Mouse (Mus musculus): Measurements from ENCODE around the gene Erbin. TPM values are rescaled to one million over a fixed set of nuclear protein-coding genes. Genes with fewer than 3 reads are reported as not detected.

Gene Erbin
- polyA plus RNA-seq (2015; fragmentation: Nextera tagmentation; extraction: Ambion mirVana): 15.8 and 18.2 TPM in 2 replicates

- H3K4me1 ChIP-seq (ENCODE audit: insufficient read depth, low read length): peaks cover 30% of the 10 kb centered on the region
- WGBS: under 1% methylated on average over 82 of the region's 93 CpGs
- peak; percentile 76 for ATAC-seq (ENCODE audit: low FRiP score, low TSS enrichment)
Observed at GRCm38 (mm10) chr13:103920261-103920932, at the start of gene Erbin. TSS of gene Erbin (minus strand) at chr13:103920514.

DNA sequence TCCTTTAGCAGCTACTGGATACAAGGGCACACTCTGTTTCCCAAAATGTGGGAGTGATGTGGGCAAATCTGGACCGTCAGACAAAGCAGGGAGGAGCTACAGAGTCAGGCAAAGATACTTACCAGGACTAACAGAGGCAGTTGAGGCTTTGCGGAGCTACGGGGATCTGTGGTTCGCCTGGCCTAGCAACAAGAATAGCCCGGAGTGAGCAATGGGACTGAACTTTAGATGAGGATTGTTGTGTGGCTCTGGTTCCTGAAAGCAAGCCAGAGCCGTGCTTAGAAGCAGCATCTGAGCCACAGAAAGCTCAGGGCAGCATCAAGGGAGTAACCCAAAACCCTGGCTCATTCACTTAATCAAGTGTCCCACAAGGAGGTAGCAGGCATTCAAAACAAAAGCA lies 49.6 kb upstream of the Erbin start:
- Histone ChIP-seq H3K27me3 (ENCODE audit: insufficient read depth, low read length) (no peaks in the 10 kb centered on the region), H3K4me3 (ENCODE audit: low read length) (no peak overlapping the region), H3K9me3 (ENCODE audit: low read length) (no peaks in the 10 kb centered on the region), H3K36me3 (ENCODE audit: insufficient read depth, low read length) (no peaks in the 10 kb centered on the region), H3K4me1 (ENCODE audit: insufficient read depth, low read length) (peaks cover 10% of the 10 kb centered on the region; the same call in 1 of the 2 replicates), H3K27ac (ENCODE audit: low read length) (no peak overlapping the region), H3K9ac (replicated peaks; ENCODE audit: low read length) (no peak overlapping the region), H3K4me2 (replicated peaks; ENCODE audit: low read depth, low read length) (no peak overlapping the region)
- WGBS: 69% methylated on average over 6 of the region's 6 CpGs
- 0 out of 2 replicates have a peak, but pooled peaks have one; percentile 15 for ATAC-seq (ENCODE audit: low FRiP score, low TSS enrichment)

More at GRCm38 (mm10) chr13:103920261-103920932, at the start of gene Erbin:
- Histone ChIP-seq H3K4me3 (ENCODE audit: low read length) (peak within 1 kb of the TSS; percentile 93), H3K27me3 (ENCODE audit: insufficient read depth, low read length) (no peaks in the 10 kb centered on the region), H3K27ac (ENCODE audit: low read length) (peak within 1 kb of the TSS; percentile 100), H3K9me3 (ENCODE audit: low read length) (no peaks in the 10 kb centered on the region), H3K36me3 (ENCODE audit: insufficient read depth, low read length) (no peaks in the 10 kb centered on the region), H3K9ac (replicated peaks; ENCODE audit: low read length) (peak within 1 kb of the TSS; percentile 100), H3K4me2 (replicated peaks; ENCODE audit: low read depth, low read length) (peak within 1 kb of the TSS; percentile 73)

DNA sequence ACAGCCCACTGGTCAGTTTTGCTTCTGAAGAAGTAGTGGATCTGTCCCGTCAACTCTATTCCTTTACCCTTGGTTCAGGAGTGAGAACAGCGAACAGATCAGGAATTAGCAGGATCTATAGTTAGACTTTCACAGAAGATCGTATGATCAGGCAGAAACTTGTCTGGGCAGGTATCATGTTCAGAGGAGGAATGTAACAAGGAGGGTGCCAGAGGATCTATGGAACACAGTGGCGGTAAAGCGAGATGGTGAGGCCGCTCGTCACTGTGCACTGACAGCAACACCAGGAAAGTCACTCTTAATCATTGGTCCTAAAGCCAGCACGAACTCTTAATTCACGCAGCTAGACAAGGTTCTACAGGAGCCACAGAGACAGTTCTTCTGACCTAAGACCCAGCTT lies 47.7 kb upstream of the Erbin start:
- no peak overlapping the region for H3K4me3 ChIP-seq (ENCODE audit: low read length)
- ATAC-seq (ENCODE audit: low FRiP score, low TSS enrichment): no peak
- H3K4me2 ChIP-seq (replicated peaks; ENCODE audit: low read depth, low read length): no peak overlapping the region
- peaks cover 8% of the 10 kb centered on the region; the same call in 1 of the 2 replicates for H3K4me1 ChIP-seq (ENCODE audit: insufficient read depth, low read length)
- 74% methylated on average over 9 of the region's 9 CpGs for WGBS
- no peaks in the 10 kb centered on the region for H3K9me3 ChIP-seq (ENCODE audit: low read length)
- no peaks in the 10 kb centered on the region for H3K27me3 ChIP-seq (ENCODE audit: insufficient read depth, low read length)
- no peak overlapping the region for H3K9ac ChIP-seq (replicated peaks; ENCODE audit: low read length)
- H3K36me3 ChIP-seq (ENCODE audit: insufficient read depth, low read length): no peaks in the 10 kb centered on the region; the same call in 1 of the 2 replicates
- no peak overlapping the region for H3K27ac ChIP-seq (ENCODE audit: low read length)

GRCm38 (mm10) chr13:103966696-103967215 lies 46.4 kb upstream of the Erbin start:
- Histone ChIP-seq H3K27me3 (ENCODE audit: insufficient read depth, low read length) (no peaks in the 10 kb centered on the region), H3K9ac (replicated peaks; ENCODE audit: low read length) (no peak overlapping the region), H3K9me3 (ENCODE audit: low read length) (no peaks in the 10 kb centered on the region), H3K4me2 (replicated peaks; ENCODE audit: low read depth, low read length) (no peak overlapping the region), H3K4me3 (ENCODE audit: low read length) (no peak overlapping the region), H3K27ac (ENCODE audit: low read length) (no peak overlapping the region), H3K4me1 (ENCODE audit: insufficient read depth, low read length) (peaks cover 8% of the 10 kb centered on the region; the same call in 1 of the 2 replicates), H3K36me3 (ENCODE audit: insufficient read depth, low read length) (no peaks in the 10 kb centered on the region; the same call in 1 of the 2 replicates)
- ATAC-seq (ENCODE audit: low FRiP score, low TSS enrichment): no peak
- WGBS: 85% methylated on average over 8 of the region's 8 CpGs

DNA sequence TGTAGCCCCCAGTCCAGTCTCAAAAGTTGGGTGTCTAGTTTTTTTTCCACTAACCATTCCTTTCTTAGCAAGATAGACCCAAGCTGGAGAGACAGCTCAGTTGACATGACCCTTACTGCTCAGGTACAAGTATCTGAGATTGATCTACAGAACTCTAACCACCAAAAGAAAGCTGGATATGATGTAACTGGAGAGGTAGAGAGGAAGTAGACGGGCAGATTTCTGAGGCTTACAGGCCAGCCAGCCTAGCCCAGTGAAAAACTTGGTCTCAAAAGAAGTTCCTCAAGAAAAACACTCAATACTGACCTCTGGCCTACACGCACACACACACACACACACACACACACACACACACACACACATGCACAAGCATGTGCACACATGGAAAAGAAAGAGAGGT lies 44.9 kb upstream of the Erbin start:
- Histone ChIP-seq H3K9ac (replicated peaks; ENCODE audit: low read length) (no peak overlapping the region), H3K4me3 (ENCODE audit: low read length) (no peak overlapping the region), H3K4me2 (replicated peaks; ENCODE audit: low read depth, low read length) (no peak overlapping the region), H3K4me1 (ENCODE audit: insufficient read depth, low read length) (peaks cover 4% of the 10 kb centered on the region; the same call in 1 of the 2 replicates), H3K9me3 (ENCODE audit: low read length) (no peaks in the 10 kb centered on the region), H3K36me3 (ENCODE audit: insufficient read depth, low read length) (no peaks in the 10 kb centered on the region; the same call in 1 of the 2 replicates), H3K27me3 (ENCODE audit: insufficient read depth, low read length) (no peaks in the 10 kb centered on the region), H3K27ac (ENCODE audit: low read length) (no peak overlapping the region)
- no peak for ATAC-seq (ENCODE audit: low FRiP score, low TSS enrichment)
- 84% methylated on average over 2 of the region's 2 CpGs for WGBS

GRCm38 (mm10) chr13:103963094-103963493 lies 42.8 kb upstream of the Erbin start:
- Histone ChIP-seq H3K9me3 (ENCODE audit: low read length) (no peaks in the 10 kb centered on the region), H3K27ac (ENCODE audit: low read length) (no peak overlapping the region), H3K4me1 (ENCODE audit: insufficient read depth, low read length) (0 out of 2 replicates have a peak, but pooled peaks cover 4% of the 10 kb centered on the region), H3K4me3 (ENCODE audit: low read length) (no peak overlapping the region), H3K27me3 (ENCODE audit: insufficient read depth, low read length) (no peaks in the 10 kb centered on the region), H3K9ac (replicated peaks; ENCODE audit: low read length) (no peak overlapping the region), H3K4me2 (replicated peaks; ENCODE audit: low read depth, low read length) (no peak overlapping the region), H3K36me3 (ENCODE audit: insufficient read depth, low read length) (no peaks in the 10 kb centered on the region; the same call in 1 of the 2 replicates)
- 49% methylated on average over 2 of the region's 2 CpGs for WGBS
- no peak for ATAC-seq (ENCODE audit: low FRiP score, low TSS enrichment)

DNA sequence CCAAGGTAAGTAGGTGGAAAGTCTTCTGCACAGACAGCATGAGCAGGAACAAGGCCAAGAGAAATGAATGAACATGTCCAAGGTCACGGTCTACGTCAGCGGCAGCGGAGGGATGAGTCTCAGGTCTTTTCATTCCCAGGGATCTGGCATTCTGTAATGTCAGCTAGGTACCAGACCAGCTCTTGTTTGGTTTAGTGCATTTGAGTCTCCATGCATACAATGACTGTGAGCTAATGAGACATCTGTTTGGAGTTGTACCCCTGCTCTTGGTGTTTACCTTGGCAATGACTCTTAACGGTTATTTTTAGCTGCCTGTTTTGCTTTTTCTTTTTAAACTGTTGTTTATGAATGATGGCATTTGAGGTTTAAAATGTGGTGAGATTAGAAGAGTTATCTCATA lies 39.5 kb upstream of the Erbin start:
- H3K36me3 ChIP-seq (ENCODE audit: insufficient read depth, low read length): no peaks in the 10 kb centered on the region; the same call in 1 of the 2 replicates
- H3K4me2 ChIP-seq (replicated peaks; ENCODE audit: low read depth, low read length): no peak overlapping the region
- H3K9ac ChIP-seq (replicated peaks; ENCODE audit: low read length): no peak overlapping the region
- no peak overlapping the region for H3K4me3 ChIP-seq (ENCODE audit: low read length)
- WGBS: 65% methylated on average over 5 of the region's 5 CpGs
- H3K4me1 ChIP-seq (ENCODE audit: insufficient read depth, low read length): peaks cover 4% of the 10 kb centered on the region; the same call in 1 of the 2 replicates
- 0 out of 2 replicates have a peak, but pooled peaks have one; percentile 16 for ATAC-seq (ENCODE audit: low FRiP score, low TSS enrichment)
- H3K27ac ChIP-seq (ENCODE audit: low read length): no peak overlapping the region
- H3K27me3 ChIP-seq (ENCODE audit: insufficient read depth, low read length): no peaks in the 10 kb centered on the region
- H3K9me3 ChIP-seq (ENCODE audit: low read length): no peaks in the 10 kb centered on the region

GRCm38 (mm10) chr13:103958607-103959123 lies 38.4 kb upstream of the Erbin start:
- ATAC-seq (ENCODE audit: low FRiP score, low TSS enrichment): no peak
- Histone ChIP-seq H3K4me3 (ENCODE audit: low read length) (no peak overlapping the region), H3K9me3 (ENCODE audit: low read length) (no peaks in the 10 kb centered on the region), H3K27ac (ENCODE audit: low read length) (no peak overlapping the region), H3K4me2 (replicated peaks; ENCODE audit: low read depth, low read length) (no peak overlapping the region), H3K4me1 (ENCODE audit: insufficient read depth, low read length) (peaks cover 4% of the 10 kb centered on the region; the same call in 1 of the 2 replicates), H3K9ac (replicated peaks; ENCODE audit: low read length) (no peak overlapping the region), H3K27me3 (ENCODE audit: insufficient read depth, low read length) (no peaks in the 10 kb centered on the region), H3K36me3 (ENCODE audit: insufficient read depth, low read length) (no peaks in the 10 kb centered on the region)
- 83% methylated on average over 9 of the region's 9 CpGs for WGBS

- H3K4me3 ChIP-seq (ENCODE audit: low read length): no peak overlapping the region
- H3K27ac ChIP-seq (ENCODE audit: low read length): no peak overlapping the region
- H3K4me1 ChIP-seq (ENCODE audit: insufficient read depth, low read length): peaks cover 4% of the 10 kb centered on the region; the same call in 1 of the 2 replicates
- H3K36me3 ChIP-seq (ENCODE audit: insufficient read depth, low read length): no peaks in the 10 kb centered on the region
- no peak overlapping the region for H3K9ac ChIP-seq (replicated peaks; ENCODE audit: low read length)
- ATAC-seq (ENCODE audit: low FRiP score, low TSS enrichment): peak; percentile 67; the same call in 1 of the 2 replicates
- H3K4me2 ChIP-seq (replicated peaks; ENCODE audit: low read depth, low read length): no peak overlapping the region
- H3K9me3 ChIP-seq (ENCODE audit: low read length): no peaks in the 10 kb centered on the region
- H3K27me3 ChIP-seq (ENCODE audit: insufficient read depth, low read length): no peaks in the 10 kb centered on the region
- WGBS: 32% methylated on average over 8 of the region's 8 CpGs
Observed at GRCm38 (mm10) chr13:103957175-103957940, 37.0 kb upstream of the Erbin start.

Data from kidney, embryonic 16.5 days (tissue).